Mouse (Mus musculus): ENCODE data around the gene Ermp1.
"Not testable (repeated sequence)": the region's sequence is repeated elsewhere in the genome, so short reads cannot be mapped to it uniquely, and the experiment has no call there.

Gene Ermp1

DNA sequence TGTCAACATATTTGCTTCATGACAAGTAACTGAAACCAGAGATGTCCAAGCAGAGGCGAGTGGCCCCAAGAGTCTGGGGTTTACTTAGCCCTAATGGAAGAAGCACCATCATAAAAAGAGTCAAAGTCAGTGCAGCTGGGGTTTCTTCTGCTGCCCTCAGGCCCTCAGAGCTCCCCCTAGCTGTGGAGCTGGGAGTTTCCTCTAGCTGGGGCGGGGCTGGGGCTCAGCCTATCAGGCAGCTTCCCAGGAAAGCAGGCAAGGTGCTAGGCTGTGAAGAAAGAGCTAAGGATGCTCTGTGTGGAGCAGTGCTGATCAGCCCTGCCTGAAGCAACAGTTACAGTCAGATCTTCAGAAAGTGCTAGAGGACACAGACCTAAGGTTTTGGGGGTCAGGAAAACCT is 51.2 kb downstream of the Ermp1 start:
- DNase-seq, result no peak

DNA sequence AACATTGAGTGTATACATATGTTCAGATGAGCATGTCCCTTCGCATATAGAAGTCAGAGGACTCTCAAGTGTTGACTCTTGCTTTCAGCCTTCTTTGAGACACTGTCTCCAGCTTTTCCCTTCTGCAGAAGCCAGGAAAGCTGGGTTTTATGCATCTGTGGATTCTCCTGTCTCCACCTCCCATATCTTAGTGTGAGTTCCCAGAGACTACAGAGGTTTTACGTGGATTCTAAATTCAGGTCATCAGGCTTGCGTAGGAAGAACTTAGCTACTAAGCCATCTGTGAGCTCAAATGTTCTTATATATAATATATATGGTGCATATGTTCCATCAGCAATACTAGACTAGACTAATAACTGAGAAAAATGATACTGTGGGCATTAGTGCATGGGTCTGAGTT is 51.9 kb downstream of the Ermp1 start:
- no peak for DNase-seq

DNA sequence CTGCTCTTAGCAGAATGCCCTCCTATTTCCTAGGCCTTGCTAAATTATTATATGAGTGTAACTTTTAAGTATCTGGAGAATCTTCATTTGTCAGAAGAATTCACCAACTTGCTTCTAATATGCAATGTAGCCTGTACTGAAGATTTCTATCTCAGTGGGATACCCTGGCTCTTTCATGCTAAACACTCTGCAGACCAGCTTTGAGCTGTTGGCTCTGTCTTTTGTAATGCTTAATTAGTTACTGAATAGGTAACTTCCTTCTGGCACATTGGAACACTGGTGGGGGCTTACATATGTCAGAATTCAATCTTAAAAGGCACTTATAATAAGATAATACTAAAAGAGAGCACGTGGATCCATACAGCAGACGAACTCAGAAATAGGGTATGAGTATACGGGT is 54.4 kb downstream of the Ermp1 start:
- not testable (repeated sequence) for DNase-seq

DNA sequence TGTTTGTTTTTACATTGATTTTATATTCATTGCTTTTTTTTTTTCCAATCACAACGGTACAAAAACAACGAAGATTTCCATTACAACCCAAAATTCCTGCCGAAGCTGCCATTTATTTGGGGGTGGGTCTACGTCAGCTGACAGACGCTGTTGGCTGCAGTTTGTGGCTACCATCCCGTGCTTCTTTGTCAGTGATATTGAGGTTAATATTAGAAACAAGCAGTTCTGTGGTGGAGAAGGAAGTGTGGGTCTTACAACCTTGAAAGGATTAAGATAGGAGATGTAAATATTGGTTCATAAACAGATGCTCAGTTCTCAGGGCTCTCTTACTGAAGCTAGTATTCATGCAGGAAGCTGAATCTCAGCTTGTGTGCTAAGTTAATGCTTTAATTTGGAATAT is 64.5 kb downstream of the Ermp1 start:
- no peak for DNase-seq

DNA sequence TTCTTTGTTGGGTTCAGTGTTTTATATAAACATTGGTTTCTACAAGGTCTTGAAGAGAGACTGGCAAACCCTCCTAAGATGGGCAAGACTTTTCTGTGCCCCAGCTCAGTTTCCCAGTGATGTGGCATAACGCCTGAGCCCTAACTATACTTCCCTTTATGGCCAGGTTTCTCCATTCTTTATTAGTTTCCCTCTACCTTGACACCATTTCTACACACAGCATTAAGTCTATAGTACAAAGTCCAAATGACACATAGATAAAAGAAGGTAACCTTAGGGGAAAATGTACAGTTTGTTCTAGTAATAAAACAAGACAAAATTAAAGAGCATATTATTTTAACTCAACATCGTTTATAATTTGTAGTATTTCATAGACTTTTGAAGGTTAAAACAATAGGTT is 65.8 kb downstream of the Ermp1 start:
- no peak for DNase-seq

DNA sequence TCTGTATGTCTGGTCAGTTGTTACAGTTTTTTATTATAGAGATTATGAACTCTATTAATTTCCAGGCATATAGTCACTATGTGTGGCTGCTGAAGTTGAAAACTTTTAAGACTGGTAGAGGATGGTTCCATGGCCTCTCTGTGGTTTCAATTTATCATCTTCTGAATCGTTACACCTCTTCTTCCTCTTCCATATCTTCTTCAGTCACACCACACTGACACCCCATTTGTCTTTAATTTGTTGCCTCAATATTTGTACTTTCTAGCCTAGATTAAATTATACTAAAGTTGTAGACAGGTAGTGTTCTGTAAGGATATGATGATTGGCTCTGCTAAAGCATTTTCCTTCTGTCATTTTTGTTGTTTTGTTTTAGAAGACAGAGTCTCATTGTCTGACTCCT is 81.7 kb downstream of the Ermp1 start:
- DNase-seq, result no peak

DNA sequence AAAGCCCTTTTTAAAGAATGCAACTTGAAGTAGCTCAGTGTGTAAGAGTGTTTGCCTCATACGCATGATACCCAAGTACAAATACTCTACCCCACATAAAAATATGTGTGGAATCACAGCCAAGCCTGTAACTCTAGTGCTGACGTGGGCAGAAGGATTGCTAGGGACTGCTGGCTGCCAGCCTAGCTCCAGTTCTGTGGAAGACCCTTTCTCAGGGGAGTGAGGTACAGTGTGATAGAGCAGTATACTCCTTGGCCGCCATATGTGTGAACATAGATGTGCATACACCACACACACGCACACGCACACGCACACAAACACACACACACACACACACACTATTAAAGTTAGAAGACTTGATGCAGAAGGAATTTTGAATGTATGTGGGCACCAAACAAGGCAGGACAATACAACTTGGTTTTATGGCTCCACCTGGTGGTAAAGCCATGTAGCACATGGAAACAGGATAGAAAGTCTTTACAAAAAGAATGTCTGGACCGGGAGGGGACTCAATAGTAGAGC is 84.9 kb downstream of the Ermp1 start:
- peak; percentile 37 for DNase-seq

DNA sequence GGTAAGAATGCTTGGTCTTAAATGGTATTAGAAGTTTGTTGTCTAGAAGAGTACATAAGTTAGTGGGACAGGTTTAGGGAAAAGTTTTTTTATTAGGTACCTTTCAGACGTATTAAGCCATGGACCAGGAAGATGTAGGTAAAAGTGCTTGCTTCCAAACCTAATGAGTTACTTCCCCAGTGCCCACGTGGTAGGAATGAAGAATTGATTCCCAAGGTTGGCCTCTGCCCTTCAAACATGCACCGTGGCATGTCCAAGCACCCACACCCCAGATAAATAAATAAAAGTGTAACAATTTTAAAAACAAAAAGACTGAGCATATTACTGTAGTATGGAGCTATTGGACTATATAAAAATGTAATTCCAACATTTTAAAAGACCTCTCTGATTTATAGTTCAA is 85.6 kb downstream of the Ermp1 start:
- DNase-seq, result no peak

DNA sequence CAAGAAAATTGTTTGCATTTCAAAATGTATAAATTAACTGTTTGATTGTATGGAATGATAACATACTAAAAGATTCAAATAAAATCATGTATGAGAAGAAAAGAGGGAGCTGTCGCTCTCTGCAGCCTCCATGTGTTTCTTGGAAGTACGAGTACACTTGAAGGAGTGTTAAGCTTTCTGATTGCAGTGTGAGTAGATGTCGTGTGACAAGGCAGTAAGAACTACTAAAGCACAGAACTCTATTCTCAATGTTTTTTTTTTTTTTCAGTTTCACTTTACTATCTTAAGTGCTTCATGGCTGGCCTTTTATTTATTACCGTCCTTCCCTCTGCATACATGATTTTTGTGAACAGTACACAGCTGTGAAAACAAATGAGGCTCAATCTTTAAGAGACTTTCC is 86.0 kb downstream of the Ermp1 start:
- DNase-seq, result no peak
